Mouse (Mus musculus) brain, embryonic 14.5 days (tissue): ENCODE data around the gene Stambpl1. TPM values are rescaled to one million over a fixed set of nuclear protein-coding genes. Genes with fewer than 3 reads are reported as not detected.

Experiments
- DNase-seq: peaks from one replicate; pipeline ENCODE4 v3.0.0-alpha.2; 2011; ENCODE audit warnings: low read depth
- CTCF ChIP-seq: fragments of 200-500 bp; IDR thresholded peaks from 2 replicates; pipeline ENCODE4 v1.5.1; 2012; ENCODE audit warnings: inconsistent platforms, mild to moderate bottlenecking, moderate library complexity, borderline replicate concordance; ENCODE audit not compliant: insufficient read depth, insufficient read length; ENCODE audit errors: extremely low read depth
- POLR2A ChIP-seq: fragments of 200-500 bp; IDR thresholded peaks from 2 replicates; pipeline ENCODE4 v1.6.1; 2012; ENCODE audit warnings: mild to moderate bottlenecking, inconsistent platforms, borderline replicate concordance; ENCODE audit not compliant: poor library complexity, insufficient read depth, insufficient read length, severe bottlenecking; ENCODE audit errors: extremely low read depth
- polyA plus RNA-seq: library from polyadenylated mRNA; depleted of rRNA; stranded (reverse); fragments of >200 nt; gene quantifications from 2 replicates; pipeline ENCODE4 v1.2.3, GENCODE M21; 2012; rRNA removed

Stambpl1 gene
- polyA plus RNA-seq: 4.9 and 7.6 TPM in 2 replicates

DNA sequence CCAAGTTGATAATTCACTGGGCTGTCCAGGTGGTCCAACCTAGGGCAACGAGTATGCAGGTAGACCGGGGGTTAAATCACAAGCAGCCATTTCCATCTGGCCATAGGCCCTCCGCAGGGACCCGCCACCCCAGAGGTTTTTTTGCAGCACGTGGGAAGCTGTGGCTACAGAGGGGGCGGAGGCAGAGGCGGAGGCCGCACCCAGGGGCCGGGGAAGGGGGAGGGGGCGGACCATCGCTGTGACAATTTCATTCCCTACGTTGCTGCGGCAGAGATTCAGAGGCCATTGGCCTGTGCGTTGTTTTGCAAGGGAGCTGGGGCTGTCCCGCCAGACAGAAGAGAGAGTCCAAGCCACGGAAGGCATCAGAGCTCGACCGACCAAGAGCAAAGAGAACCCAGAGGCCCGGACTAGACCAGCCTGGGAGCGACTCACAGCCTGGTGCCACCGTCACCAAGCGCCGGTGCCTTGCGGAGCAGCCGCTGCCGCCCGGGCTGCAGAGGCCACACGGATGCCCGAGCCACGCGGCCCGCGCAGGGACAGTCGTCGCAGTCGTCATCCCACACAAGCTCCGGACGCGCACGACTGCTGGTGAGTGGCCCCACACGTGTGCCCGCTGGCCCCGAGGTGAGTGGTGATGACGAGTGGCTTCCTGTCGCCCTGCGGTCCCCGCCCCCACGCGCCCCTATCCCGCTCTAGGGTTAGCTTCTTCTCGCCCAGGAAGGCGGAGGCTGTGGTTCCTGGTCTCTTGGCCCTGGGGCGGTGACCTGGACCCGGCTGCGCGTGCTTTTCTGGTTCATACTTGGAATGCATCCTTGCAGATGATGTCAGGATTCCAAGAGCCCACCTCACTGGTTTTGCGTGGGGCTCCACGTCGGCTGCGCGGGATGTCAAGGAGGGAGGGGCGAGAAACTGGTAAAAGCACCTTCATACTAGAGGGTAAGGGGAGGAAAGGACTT, at the start of gene Stambpl1:
TSS of gene Stambpl1 (plus strand) at position 222 of the 956 bp plus-strand sequence.
- DNase-seq: peak; percentile 65
- TF ChIP-seq POLR2A (no peak), CTCF (no peak)

DNA sequence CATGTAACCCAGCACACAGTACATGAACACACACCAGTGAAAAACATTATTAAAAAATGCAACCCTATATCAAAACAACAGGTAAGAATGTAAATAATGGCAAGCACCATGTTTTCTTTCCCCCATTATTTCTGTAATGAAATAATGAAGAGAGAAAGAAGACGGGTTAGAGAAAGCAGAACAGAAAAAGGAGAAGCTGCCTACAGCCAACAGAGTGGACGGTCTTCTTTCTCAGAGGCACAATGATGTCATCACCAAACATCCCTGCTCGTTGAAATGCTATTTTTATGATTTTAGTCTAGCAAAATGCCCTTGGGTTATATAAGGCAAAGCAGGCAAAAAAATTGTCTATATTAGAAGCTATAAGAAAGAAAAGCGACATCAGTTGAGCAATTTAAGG, 43.6 kb upstream of the Stambpl1 start:
- no peak for TF ChIP-seq POLR2A
- TF ChIP-seq CTCF: no peak
- no peak for DNase-seq

DNA sequence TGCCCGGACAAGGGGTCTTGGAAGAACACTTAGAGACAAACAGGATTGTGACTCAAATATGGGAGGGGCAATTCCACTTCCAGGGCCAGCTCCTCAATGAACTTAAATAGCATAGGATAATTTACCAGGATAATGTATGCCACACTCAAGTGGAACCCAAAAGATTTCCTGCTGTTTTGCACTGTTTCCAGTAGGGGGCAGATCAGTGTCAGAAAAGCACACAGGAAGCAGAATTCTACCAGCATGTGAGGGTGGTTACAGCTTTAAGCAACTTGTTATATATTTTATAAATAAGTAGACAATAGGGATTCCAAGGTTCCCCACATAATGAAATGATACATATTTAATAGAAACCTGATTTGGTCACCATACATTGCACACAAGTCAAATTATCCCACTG, 40.1 kb upstream of the Stambpl1 start:
- DNase-seq: peak; percentile 28
- TF ChIP-seq POLR2A (no peak), CTCF (peak; percentile 37; the same call in 1 of the 2 replicates)

DNA sequence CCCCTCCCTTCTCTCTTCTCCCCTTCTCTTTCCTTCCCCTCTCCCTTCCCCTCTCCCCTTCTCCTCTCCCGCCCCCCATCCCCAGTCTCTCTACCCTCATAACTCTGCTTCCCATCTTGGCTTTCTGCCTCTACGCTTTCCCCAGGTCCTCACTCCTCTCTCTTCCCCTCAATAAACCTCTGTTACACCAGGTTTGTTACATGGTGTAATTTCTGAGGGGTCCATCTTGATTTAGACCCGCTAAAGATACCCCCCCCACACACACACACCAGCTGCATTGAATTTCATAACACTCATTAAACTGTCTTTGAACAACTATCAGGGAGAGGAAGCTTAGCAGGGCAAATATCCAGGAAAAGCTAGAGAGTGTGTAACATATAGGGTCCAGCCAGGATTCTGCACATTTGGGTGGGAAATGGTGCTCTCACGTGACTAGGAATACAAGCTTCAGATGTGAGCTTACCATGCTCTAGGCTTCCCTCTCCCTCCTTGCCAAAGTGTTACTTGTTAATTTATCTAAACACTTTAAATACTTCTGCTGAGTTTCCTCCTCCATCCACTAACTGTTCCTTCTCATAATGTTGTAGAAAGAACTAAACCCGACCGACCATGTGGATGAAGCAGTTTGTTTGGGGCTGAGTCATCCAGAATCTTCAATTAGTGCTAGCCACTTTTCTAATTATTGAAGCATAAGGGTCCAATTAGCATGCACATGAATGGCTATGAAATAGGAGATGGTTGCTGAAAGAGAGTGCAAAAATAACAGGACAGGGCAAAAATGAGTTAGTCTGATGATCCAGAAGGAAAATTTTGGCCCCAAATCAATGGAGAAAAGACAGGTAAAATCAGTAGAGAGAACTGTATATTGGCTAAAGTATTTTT, 38.5 kb upstream of the Stambpl1 start:
- DNase-seq: peak; percentile 54
- TF ChIP-seq POLR2A (no peak), CTCF (no peak)

DNA sequence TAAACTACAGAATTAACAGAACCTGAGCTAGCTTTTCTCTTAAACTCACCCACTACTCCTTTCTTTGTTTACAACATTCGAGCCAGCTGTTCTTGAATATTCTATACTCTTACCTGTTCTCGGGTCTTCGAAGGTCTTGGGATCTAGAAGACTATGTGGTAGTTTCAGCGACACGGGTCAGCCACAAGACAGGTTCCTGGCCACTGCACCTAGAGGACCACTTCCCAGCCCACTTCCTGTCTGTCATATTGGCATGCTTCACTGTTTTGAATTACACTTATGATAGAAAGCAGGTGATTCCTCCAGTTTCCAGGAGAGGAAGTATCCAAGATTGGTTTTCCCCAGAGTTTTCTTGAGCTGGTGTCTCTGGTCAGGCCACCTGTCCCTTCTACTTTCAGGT, 29.3 kb upstream of the Stambpl1 start:
- no peak for DNase-seq
- TF ChIP-seq POLR2A (no peak), CTCF (no peak)

DNA sequence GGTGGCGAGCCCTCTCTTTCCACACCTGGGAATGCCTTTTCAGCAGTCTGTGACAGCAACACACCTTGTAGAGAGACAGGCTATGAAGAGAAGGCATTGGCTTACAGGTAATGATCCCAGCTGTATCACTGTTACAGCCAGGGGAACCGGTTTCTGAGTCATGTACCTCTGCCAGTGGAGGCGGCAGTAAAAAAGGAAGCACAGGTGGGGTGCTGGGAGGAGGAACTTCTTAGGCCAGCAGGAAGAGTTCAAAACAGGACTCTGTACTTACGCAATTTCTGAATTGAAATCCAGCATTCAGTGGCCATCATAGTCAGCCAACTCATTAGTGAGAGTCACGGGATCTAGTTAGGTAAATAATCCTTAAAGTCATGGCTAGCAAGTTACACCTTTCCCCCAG, 26.1 kb upstream of the Stambpl1 start, which contains the start of gene Ankrd22:
TSS of gene Ankrd22 (minus strand) at position 163 of the 400 bp plus-strand sequence.
- TF ChIP-seq POLR2A (no peak), CTCF (no peak)
- no peak for DNase-seq

DNA sequence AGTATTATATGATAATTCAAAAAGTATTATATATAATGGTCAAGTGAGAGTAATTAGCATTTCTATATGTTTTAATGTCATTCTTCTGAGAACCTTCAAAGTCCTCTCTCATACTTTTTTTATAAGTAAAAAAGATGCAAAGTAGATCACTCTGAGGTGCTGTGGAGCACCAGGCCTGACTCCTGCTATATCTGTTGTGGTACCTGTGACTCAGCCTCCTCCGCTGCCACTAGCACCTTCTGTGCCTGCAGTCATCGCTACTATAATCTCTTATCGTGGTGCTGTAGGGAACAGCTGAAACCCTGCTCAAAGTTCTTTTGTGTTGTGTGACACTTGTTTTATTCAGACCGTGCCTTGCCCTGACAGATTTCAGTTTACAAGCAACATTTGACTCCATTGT, 25.6 kb upstream of the Stambpl1 start:
- DNase-seq: no peak
- TF ChIP-seq CTCF (no peak), POLR2A (no peak)

DNA sequence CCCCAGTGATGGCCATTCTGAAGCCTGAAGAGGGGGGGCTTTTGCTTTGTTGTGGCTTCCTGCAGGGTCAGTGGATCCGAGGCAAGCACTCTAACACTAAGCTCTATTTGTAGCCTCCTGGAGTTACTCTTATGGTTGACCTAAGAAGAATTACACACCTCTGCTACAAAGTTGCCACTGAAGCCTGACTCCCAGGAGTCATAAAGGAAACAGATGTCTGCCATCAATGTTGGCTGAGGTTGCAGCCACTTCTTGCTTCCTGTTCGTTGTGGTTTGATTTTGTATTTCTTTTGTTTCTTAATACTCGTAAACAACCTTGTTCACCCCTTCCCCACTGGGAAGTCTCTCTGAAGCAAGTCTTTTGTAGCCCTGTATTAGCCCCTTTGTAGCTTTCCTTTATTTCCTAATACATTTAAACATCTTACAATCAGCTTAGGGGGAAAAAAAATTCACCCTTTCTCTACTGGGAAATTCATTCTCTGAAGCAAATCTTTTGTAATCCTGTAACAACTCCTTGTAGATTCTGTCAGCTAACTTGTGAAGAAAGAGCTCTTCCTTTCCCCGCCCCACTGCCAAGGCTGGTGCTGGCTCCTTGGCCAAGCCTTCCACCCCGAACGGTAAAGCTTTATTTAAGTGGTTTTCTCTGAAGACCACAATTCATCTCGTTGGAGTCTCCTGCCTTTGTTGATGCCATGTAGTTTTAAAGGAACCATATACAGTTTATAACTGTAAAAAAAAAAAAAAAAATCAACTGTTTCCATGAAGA, 23.9 kb upstream of the Stambpl1 start:
- no peak for TF ChIP-seq CTCF
- TF ChIP-seq POLR2A: no peak
- DNase-seq: no peak

DNA sequence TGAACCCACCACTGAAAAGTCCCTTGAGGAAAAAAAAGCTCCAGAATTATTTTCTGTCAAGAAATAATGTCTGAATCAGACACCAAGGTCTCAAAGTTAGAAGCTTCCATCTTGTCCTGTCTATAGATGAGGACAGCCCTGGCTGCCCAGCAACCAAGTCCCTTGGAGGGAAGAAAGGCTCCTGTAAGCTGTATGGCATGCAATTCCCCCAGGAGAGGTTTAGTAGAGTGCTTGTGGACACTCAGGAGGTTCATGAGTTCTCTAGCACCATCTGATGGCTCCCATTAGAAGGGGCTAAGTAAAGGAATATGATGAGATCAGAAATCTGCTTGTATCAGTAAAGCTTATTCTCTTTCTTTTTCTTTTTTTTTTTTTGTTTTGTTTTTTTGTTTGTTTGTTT, 22.9 kb upstream of the Stambpl1 start:
- TF ChIP-seq POLR2A: no peak
- TF ChIP-seq CTCF: no peak

DNA sequence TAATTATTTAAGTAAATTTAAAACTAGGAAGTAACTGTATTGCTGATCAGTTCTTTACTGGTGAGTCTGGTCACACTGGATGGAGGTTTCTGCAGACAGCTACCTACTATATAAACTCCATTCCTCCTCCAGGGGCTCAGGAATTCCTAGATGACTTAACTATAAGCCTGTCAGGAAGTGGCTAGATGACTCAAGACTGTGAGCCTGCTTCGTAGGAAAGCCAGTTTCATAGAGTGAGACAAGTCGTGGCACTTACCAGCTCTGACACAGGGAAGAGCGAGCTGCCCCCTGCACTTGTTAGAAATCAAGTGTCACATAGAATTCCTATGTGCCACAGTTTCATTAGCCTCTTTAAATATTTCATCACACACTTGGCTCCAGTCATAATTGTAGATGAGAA, 20.9 kb upstream of the Stambpl1 start:
- DNase-seq: no peak
- TF ChIP-seq POLR2A: no peak

More for the DNA sequence above, 22.9 kb upstream of the Stambpl1 start:
- DNase-seq: no peak
